Mouse (Mus musculus) heart, adult 2 months (tissue): ENCODE results near the gene Rab3gap2. TPM values are rescaled to one million over a fixed set of nuclear protein-coding genes. Genes with fewer than 3 reads are reported as not detected.
A peak's percentile ranks its signal among the peaks of the same experiment; 100 is the strongest.

Source experiments
- DNase-seq, 2 experiments: peaks; one replicate each; pipeline ENCODE4 v3.0.0; 2021
- H3K27ac ChIP-seq: fragments of 200-600 bp; 2 replicates; pipeline ENCODE4 v1.8.1; 2022
- H3K27me3 ChIP-seq: fragments of 200-500 bp; 2 replicates; pipeline ENCODE4 v1.6.1; 2012; ENCODE audit warnings: mild to moderate bottlenecking, low read length, inconsistent platforms, mixed read lengths; ENCODE audit not compliant: control insufficient read depth, insufficient read depth
- H3K36me3 ChIP-seq: fragments of 200-500 bp; 2 replicates; pipeline ENCODE4 v1.6.1; 2012; ENCODE audit warnings: low read length, inconsistent platforms; ENCODE audit not compliant: control insufficient read depth, insufficient read depth
- H3K4me1 ChIP-seq: fragments of 200-500 bp; 2 replicates; pipeline ENCODE4 v1.6.1; 2011; ENCODE audit warnings: low read length; ENCODE audit not compliant: control insufficient read depth, insufficient read depth
- H3K4me3 ChIP-seq: fragments of 200-600 bp; 2 replicates; pipeline ENCODE4 v1.8.1; 2022
- H3K79me2 ChIP-seq: fragments of 200-500 bp; replicated peaks from 2 replicates; pipeline ENCODE4 v1.6.1; 2012; ENCODE audit warnings: mild to moderate bottlenecking, inconsistent platforms, low read length, moderate library complexity, mixed read lengths; ENCODE audit not compliant: control insufficient read depth, insufficient read depth
- H3K9ac ChIP-seq: fragments of 200-500 bp; 2 replicates; pipeline ENCODE4 v1.6.1; 2012; ENCODE audit warnings: low read depth, mild to moderate bottlenecking, control low read depth, inconsistent platforms, low read length, mixed read lengths
- CTCF ChIP-seq: fragments of 200-600 bp; IDR thresholded peaks from 2 replicates; pipeline ENCODE4 v1.8.1; 2022; ENCODE audit warnings: antibody characterized with exemption, mild to moderate bottlenecking, moderate library complexity
- EP300 ChIP-seq: fragments of 200-500 bp; IDR thresholded peaks from 2 replicates; pipeline ENCODE4 v1.6.1; 2011; ENCODE audit warnings: low read depth, low read length, control low read depth; ENCODE audit not compliant: insufficient read depth
- POLR2A ChIP-seq: fragments of 200-500 bp; IDR thresholded peaks from 2 replicates; pipeline ENCODE4 v1.6.1; 2011; ENCODE audit warnings: mild to moderate bottlenecking, low read depth, low read length, control low read depth; ENCODE audit not compliant: insufficient read depth
- WGBS: fragments of 180-500 bp; shearing (Covaris S2); methylation state at CpG from one replicate; pipeline ENCODE4 v1.1.7; 2018; 5-methylcytosine and 5-hydroxymethylcytosine counted together
- intact Hi-C: fragments of 180-260 bp; cut with DNase I; formaldehyde crosslinking; loops from one replicate; pipeline ENCODE4 v1.15.1; 2025
- polyA plus RNA-seq: library from polyadenylated mRNA; depleted of rRNA; stranded (reverse); fragments of >200 nt; gene quantifications from 2 replicates; pipeline ENCODE4 v1.2.3, GENCODE M21; 2012
- total RNA-seq, 2 experiments: library from RNA; stranded (reverse); gene quantifications; 2 replicates each; pipeline ENCODE4 v1.2.3; 2021

Gene Rab3gap2
- total and polyA plus RNA-seq, 3 experiments, result 10.3 to 20.2 (median 19.9) TPM

- H3K4me3 ChIP-seq, result no peak overlapping the region
- H3K27ac ChIP-seq, result no peak overlapping the region
- no peak overlapping the region for H3K9ac ChIP-seq
- TF ChIP-seq EP300 (no peak), CTCF (no peak), POLR2A (no peak)
- H3K36me3 ChIP-seq, result no peaks in the 10 kb centered on the region
- no peaks in the 10 kb centered on the region for H3K27me3 ChIP-seq
- no peaks in the 10 kb centered on the region for H3K4me1 ChIP-seq
- DNase-seq, result no peak
- 47% methylated on average over 9 of the region's 9 CpGs for WGBS
- intact Hi-C loops, result no loop called here
- H3K79me2 ChIP-seq, result no peaks in the 10 kb centered on the region
These were observed 75.4 kb downstream of the Rab3gap2 start for GRCm38 (mm10) chr1:185279288-185279687.

GRCm38 (mm10) chr1:185280616-185281015 is 76.7 kb downstream of the Rab3gap2 start:
- Histone ChIP-seq H3K4me3 (no peak overlapping the region), H3K4me1 (peaks cover 4% of the 10 kb centered on the region), H3K9ac (no peak overlapping the region), H3K79me2 (no peaks in the 10 kb centered on the region), H3K27me3 (no peaks in the 10 kb centered on the region), H3K27ac (no peak overlapping the region), H3K36me3 (no peaks in the 10 kb centered on the region)
- intact Hi-C loops, result no loop called here
- WGBS, result 96% methylated on average over 4 of the region's 4 CpGs
- TF ChIP-seq CTCF (no peak), POLR2A (no peak), EP300 (no peak)
- DNase-seq, result no peak

- peaks cover 4% of the 10 kb centered on the region for H3K4me1 ChIP-seq
- intact Hi-C loops, result no loop called here
- 86% methylated on average over 11 of the region's 11 CpGs for WGBS
These were observed 78.9 kb downstream of the Rab3gap2 start for GRCm38 (mm10) chr1:185282846-185283245.

GRCm38 (mm10) chr1:185283247-185283646 is 79.3 kb downstream of the Rab3gap2 start:
- 96% methylated on average over 15 of the region's 15 CpGs for WGBS

More at GRCm38 (mm10) chr1:185282846-185283245, 78.9 kb downstream of the Rab3gap2 start:
- TF ChIP-seq EP300, result no peak
- TF ChIP-seq POLR2A, result no peak
- no peak for TF ChIP-seq CTCF
- Histone ChIP-seq H3K79me2 (no peaks in the 10 kb centered on the region), H3K36me3 (no peaks in the 10 kb centered on the region), H3K4me3 (no peak overlapping the region), H3K27me3 (no peaks in the 10 kb centered on the region), H3K27ac (no peak overlapping the region), H3K9ac (no peak overlapping the region)
- DNase-seq, result no peak

GRCm38 (mm10) chr1:185284740-185285139 is 80.8 kb downstream of the Rab3gap2 start:
- H3K36me3 ChIP-seq, result no peaks in the 10 kb centered on the region
- peaks cover 4% of the 10 kb centered on the region for H3K4me1 ChIP-seq
- intact Hi-C loops, result no loop called here
- TF ChIP-seq CTCF (no peak), EP300 (0 out of 2 replicates have a peak, but pooled peaks have one; percentile 53)
- peak; percentile 49 to 65 for DNase-seq
- H3K27me3 ChIP-seq, result no peaks in the 10 kb centered on the region
- no peak overlapping the region for H3K9ac ChIP-seq
- H3K79me2 ChIP-seq, result no peaks in the 10 kb centered on the region
- H3K27ac ChIP-seq, result no peak overlapping the region
- WGBS, result 18% methylated on average over 4 of the region's 4 CpGs
- H3K4me3 ChIP-seq, result no peak overlapping the region

More at GRCm38 (mm10) chr1:185283247-185283646, 79.3 kb downstream of the Rab3gap2 start:
- no peak overlapping the region for H3K4me3 ChIP-seq
- no peak overlapping the region for H3K27ac ChIP-seq
- DNase-seq, result no peak
- H3K79me2 ChIP-seq, result no peaks in the 10 kb centered on the region
- TF ChIP-seq POLR2A (no peak), EP300 (no peak), CTCF (no peak)
- H3K36me3 ChIP-seq, result no peaks in the 10 kb centered on the region
- peaks cover 4% of the 10 kb centered on the region for H3K4me1 ChIP-seq
- no peaks in the 10 kb centered on the region for H3K27me3 ChIP-seq
- no peak overlapping the region for H3K9ac ChIP-seq
- intact Hi-C loops, result no loop called here

- H3K27me3 ChIP-seq, result no peaks in the 10 kb centered on the region
- intact Hi-C loops, result no loop called here
- H3K79me2 ChIP-seq, result no peaks in the 10 kb centered on the region
- no peaks in the 10 kb centered on the region for H3K36me3 ChIP-seq
- no peak for TF ChIP-seq POLR2A
- 0 out of 2 replicates have a peak, but pooled peaks have one; percentile 16 for TF ChIP-seq EP300
- peak; percentile 31 for TF ChIP-seq CTCF
- H3K4me1 ChIP-seq, result peaks cover 4% of the 10 kb centered on the region
- no peak overlapping the region for H3K27ac ChIP-seq
- H3K4me3 ChIP-seq, result no peak overlapping the region
- no peak overlapping the region for H3K9ac ChIP-seq
- WGBS, result 45% methylated on average over 4 of the region's 4 CpGs
- DNase-seq, result peak; percentile 59 to 65
These were observed 81.3 kb downstream of the Rab3gap2 start for GRCm38 (mm10) chr1:185285171-185285570.
